Mouse (Mus musculus): ENCODE results near the gene Mrps18c. TPM values are rescaled to one million over a fixed set of nuclear protein-coding genes. Genes with fewer than 3 reads are reported as not detected.
A peak's percentile ranks its signal among the peaks of the same experiment; 100 is the strongest.

Mrps18c gene
- polyA plus RNA-seq (2012; ENCODE audit: insufficient read depth, insufficient read length, missing spikeins), result 249 and 287 TPM in 2 replicates

GRCm38 (mm10) chr5:100798165-100798860 lies at the start of gene Mrps18c, which contains the start of gene Helq:
Gene Mrps18c, plus strand, starts transcription at chr5:100798627.
Gene Helq, minus strand, starts transcription at chr5:100798598.
- H3K4me1 ChIP-seq (ENCODE audit: control insufficient read depth, insufficient read depth, insufficient read length, low read length), result no peaks in the 10 kb centered on the region
- peak within 1 kb of the TSS; percentile 85 for H3K4me3 ChIP-seq (ENCODE audit: insufficient read depth, low read depth, low read length)
- no peak within 1 kb of the TSS for H3K27ac ChIP-seq (replicated peaks; ENCODE audit: low read depth, low read length)

GRCm38 (mm10) chr5:100750617-100751255 lies 47.7 kb upstream of the Mrps18c start:
- H3K4me3 ChIP-seq (ENCODE audit: insufficient read depth, low read depth, low read length), result no peak overlapping the region
- H3K27ac ChIP-seq (replicated peaks; ENCODE audit: low read depth, low read length), result no peak overlapping the region
- no peaks in the 10 kb centered on the region for H3K4me1 ChIP-seq (ENCODE audit: control insufficient read depth, insufficient read depth, insufficient read length, low read length)

- no peak overlapping the region for H3K27ac ChIP-seq (replicated peaks; ENCODE audit: low read depth, low read length)
- H3K4me3 ChIP-seq (ENCODE audit: insufficient read depth, low read depth, low read length), result no peak overlapping the region
- H3K4me1 ChIP-seq (ENCODE audit: control insufficient read depth, insufficient read depth, insufficient read length, low read length), result no peaks in the 10 kb centered on the region
These were observed 46.8 kb upstream of the Mrps18c start for GRCm38 (mm10) chr5:100751655-100752054.

GRCm38 (mm10) chr5:100753407-100753806 lies 45.0 kb upstream of the Mrps18c start:
- Histone ChIP-seq H3K4me3 (ENCODE audit: insufficient read depth, low read depth, low read length) (no peak overlapping the region), H3K27ac (replicated peaks; ENCODE audit: low read depth, low read length) (no peak overlapping the region), H3K4me1 (ENCODE audit: control insufficient read depth, insufficient read depth, insufficient read length, low read length) (no peaks in the 10 kb centered on the region)

- no peak overlapping the region for H3K4me3 ChIP-seq (ENCODE audit: insufficient read depth, low read depth, low read length)
- H3K4me1 ChIP-seq (ENCODE audit: control insufficient read depth, insufficient read depth, insufficient read length, low read length), result no peaks in the 10 kb centered on the region
- H3K27ac ChIP-seq (replicated peaks; ENCODE audit: low read depth, low read length), result no peak overlapping the region
These were observed 40.3 kb upstream of the Mrps18c start for GRCm38 (mm10) chr5:100758121-100758520.

- H3K4me3 ChIP-seq (ENCODE audit: insufficient read depth, low read depth, low read length), result no peak overlapping the region
- H3K4me1 ChIP-seq (ENCODE audit: control insufficient read depth, insufficient read depth, insufficient read length, low read length), result no peaks in the 10 kb centered on the region
- H3K27ac ChIP-seq (replicated peaks; ENCODE audit: low read depth, low read length), result no peak overlapping the region
These were observed 38.3 kb upstream of the Mrps18c start for GRCm38 (mm10) chr5:100760049-100760663.

GRCm38 (mm10) chr5:100761736-100762135 lies 36.7 kb upstream of the Mrps18c start:
- Histone ChIP-seq H3K27ac (replicated peaks; ENCODE audit: low read depth, low read length) (no peak overlapping the region), H3K4me3 (ENCODE audit: insufficient read depth, low read depth, low read length) (no peak overlapping the region), H3K4me1 (ENCODE audit: control insufficient read depth, insufficient read depth, insufficient read length, low read length) (no peaks in the 10 kb centered on the region)

GRCm38 (mm10) chr5:100766026-100766425 lies 32.4 kb upstream of the Mrps18c start:
- no peaks in the 10 kb centered on the region for H3K4me1 ChIP-seq (ENCODE audit: control insufficient read depth, insufficient read depth, insufficient read length, low read length)
- H3K27ac ChIP-seq (replicated peaks; ENCODE audit: low read depth, low read length), result no peak overlapping the region
- H3K4me3 ChIP-seq (ENCODE audit: insufficient read depth, low read depth, low read length), result no peak overlapping the region

- no peaks in the 10 kb centered on the region for H3K4me1 ChIP-seq (ENCODE audit: control insufficient read depth, insufficient read depth, insufficient read length, low read length)
- H3K27ac ChIP-seq (replicated peaks; ENCODE audit: low read depth, low read length), result no peak overlapping the region
- H3K4me3 ChIP-seq (ENCODE audit: insufficient read depth, low read depth, low read length), result no peak overlapping the region
These were observed 26.9 kb upstream of the Mrps18c start for GRCm38 (mm10) chr5:100771575-100771974.

- Histone ChIP-seq H3K4me1 (ENCODE audit: control insufficient read depth, insufficient read depth, insufficient read length, low read length) (no peaks in the 10 kb centered on the region), H3K27ac (replicated peaks; ENCODE audit: low read depth, low read length) (no peak overlapping the region), H3K4me3 (ENCODE audit: insufficient read depth, low read depth, low read length) (no peak overlapping the region)
These were observed 22.5 kb upstream of the Mrps18c start for GRCm38 (mm10) chr5:100775778-100776404.

GRCm38 (mm10) chr5:100776900-100777299 lies 21.5 kb upstream of the Mrps18c start:
- H3K4me1 ChIP-seq (ENCODE audit: control insufficient read depth, insufficient read depth, insufficient read length, low read length), result no peaks in the 10 kb centered on the region
- no peak overlapping the region for H3K27ac ChIP-seq (replicated peaks; ENCODE audit: low read depth, low read length)

GRCm38 (mm10) chr5:100779002-100779401 lies 19.4 kb upstream of the Mrps18c start:
- no peak overlapping the region for H3K4me3 ChIP-seq (ENCODE audit: insufficient read depth, low read depth, low read length)
- no peaks in the 10 kb centered on the region for H3K4me1 ChIP-seq (ENCODE audit: control insufficient read depth, insufficient read depth, insufficient read length, low read length)
- no peak overlapping the region for H3K27ac ChIP-seq (replicated peaks; ENCODE audit: low read depth, low read length)

More at GRCm38 (mm10) chr5:100776900-100777299, 21.5 kb upstream of the Mrps18c start:
- no peak overlapping the region for H3K4me3 ChIP-seq (ENCODE audit: insufficient read depth, low read depth, low read length)

GRCm38 (mm10) chr5:100787527-100787926 lies 10.9 kb upstream of the Mrps18c start:
- Histone ChIP-seq H3K27ac (replicated peaks; ENCODE audit: low read depth, low read length) (no peak overlapping the region), H3K4me1 (ENCODE audit: control insufficient read depth, insufficient read depth, insufficient read length, low read length) (no peaks in the 10 kb centered on the region), H3K4me3 (ENCODE audit: insufficient read depth, low read depth, low read length) (no peak overlapping the region)

GRCm38 (mm10) chr5:100792261-100792660 lies 6.2 kb upstream of the Mrps18c start:
- H3K4me3 ChIP-seq (ENCODE audit: insufficient read depth, low read depth, low read length), result no peak overlapping the region
- no peak overlapping the region for H3K27ac ChIP-seq (replicated peaks; ENCODE audit: low read depth, low read length)

GRCm38 (mm10) chr5:100794084-100794483 lies 4.3 kb upstream of the Mrps18c start:
- H3K4me1 ChIP-seq (ENCODE audit: control insufficient read depth, insufficient read depth, insufficient read length, low read length), result no peaks in the 10 kb centered on the region
- no peak overlapping the region for H3K4me3 ChIP-seq (ENCODE audit: insufficient read depth, low read depth, low read length)
- H3K27ac ChIP-seq (replicated peaks; ENCODE audit: low read depth, low read length), result no peak overlapping the region

More at GRCm38 (mm10) chr5:100792261-100792660, 6.2 kb upstream of the Mrps18c start:
- no peaks in the 10 kb centered on the region for H3K4me1 ChIP-seq (ENCODE audit: control insufficient read depth, insufficient read depth, insufficient read length, low read length)
